Comparison of ENCODE assay signal across 11 mouse cellular contexts in the genomic region with DNA sequence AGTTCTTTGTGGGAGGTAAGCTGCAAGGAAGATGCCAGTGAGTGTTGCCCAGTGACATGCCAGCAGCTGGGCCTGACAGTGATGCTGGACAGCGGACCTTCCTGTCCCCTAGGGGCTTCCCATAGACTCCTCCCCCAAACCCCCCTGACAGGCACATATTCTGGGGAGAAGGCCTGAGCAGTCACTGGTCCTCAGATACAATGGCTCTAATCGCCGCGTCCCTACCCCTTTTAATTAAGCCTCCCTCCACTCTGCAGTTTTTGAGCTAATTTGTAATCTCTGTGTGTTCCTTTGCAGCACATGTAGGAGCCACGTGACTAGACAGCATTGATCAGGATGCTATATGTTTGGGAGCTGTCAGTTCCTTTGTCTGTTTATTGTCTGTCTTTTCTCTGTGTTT. TPM values are rescaled to one million over a fixed set of nuclear protein-coding genes. Genes with fewer than 3 reads are reported as not detected.
DNase-seq lines count a peak whose midpoint lies in the region; ATAC-seq and TF ChIP-seq lines count a peak whose summit lies in the region.
"Had no signal": no experiment of that assay in that cellular context is flagged by ENCODE, and none has a peak within 500 bp of the region (broad histone marks: within the 10 kb centered on the region; RNA-seq: fewer than 3 reads in every experiment).

No protein-coding gene starts in this region.

- H3K27me3 ChIP-seq in forebrain, postnatal 0 days (ENCODE audit: insufficient read depth, low read length): no peaks in the 10 kb centered on the region
- no peaks in the 10 kb centered on the region for H3K27me3 ChIP-seq in midbrain, embryonic 14.5 days (ENCODE audit: control insufficient read depth, insufficient read depth, low read length)

- no peak overlapping the region for H3K4me2 ChIP-seq in forebrain, postnatal 0 days (ENCODE audit: low read depth)
- H3K4me2 ChIP-seq in midbrain, embryonic 14.5 days (ENCODE audit: low read length): peak overlapping the region; percentile 31

- DNase-seq in MN1 (ENCODE audit: low spot score): peak; percentile 46
- DNase-seq in embryo, embryonic 10 days (ENCODE audit: low spot score): peak; percentile 61
- peak; percentile 27 for DNase-seq in forebrain, postnatal 0 days
- peak; percentile 64 for DNase-seq in midbrain, embryonic 14.5 days
- DNase-seq in natural killer cell, adult 2 months (ENCODE audit: low spot score in 2 of 2): no peak
- no peak for DNase-seq in cerebellum, postnatal 36 days
- no peak for DNase-seq in spleen, adult 18-20 months
- DNase-seq: kidney, adult 18-20 months; lung, postnatal 10 days had no signal

- 8% methylated on average over 5 of the region's 5 CpGs for WGBS in forebrain, postnatal 0 days
- WGBS in midbrain, embryonic 14.5 days: 4% methylated on average over 5 of the region's 5 CpGs

- TF ChIP-seq CTCF in forebrain, postnatal 0 days (IDR thresholded peaks at IDR 0.05; ENCODE audit: low read depth): no peak

- H3K36me3 ChIP-seq in forebrain, postnatal 0 days (ENCODE audit: insufficient read depth): no peaks in the 10 kb centered on the region
- H3K36me3 ChIP-seq in midbrain, embryonic 14.5 days (ENCODE audit: control insufficient read depth, insufficient read depth, low read length): no peaks in the 10 kb centered on the region

- H3K9ac ChIP-seq in forebrain, postnatal 0 days: no peak overlapping the region
- H3K9ac ChIP-seq in midbrain, embryonic 14.5 days (replicated peaks; ENCODE audit: low read length): peak overlapping the region; percentile 36; the same call in 1 of the 2 replicates

- no peaks in the 10 kb centered on the region for H3K9me3 ChIP-seq in forebrain, postnatal 0 days (ENCODE audit: low read length)
- H3K9me3 ChIP-seq in midbrain, embryonic 14.5 days (ENCODE audit: control insufficient read depth, low read length): no peaks in the 10 kb centered on the region

- ATAC-seq in forebrain, postnatal 0 days: peak; percentile 76
- ATAC-seq in midbrain, embryonic 14.5 days (ENCODE audit: low FRiP score, low TSS enrichment): peak; percentile 64
- ATAC-seq: activated CD4-positive, CD25-positive, alpha-beta regulatory T cell, adult 4 months had no signal

- peaks cover 6% of the 10 kb centered on the region; the same call in 1 of the 2 replicates for H3K4me1 ChIP-seq in forebrain, postnatal 0 days (ENCODE audit: insufficient read depth)
- H3K4me1 ChIP-seq in midbrain, embryonic 14.5 days (ENCODE audit: control insufficient read depth, insufficient read depth, low read length): peaks cover 42% of the 10 kb centered on the region

- peak overlapping the region; percentile 74 for H3K27ac ChIP-seq in forebrain, postnatal 0 days (ENCODE audit: low read depth, low read length)
- peak overlapping the region; percentile 81 for H3K27ac ChIP-seq in midbrain, embryonic 14.5 days (replicated peaks; ENCODE audit: low read depth, low read length)

- no peak overlapping the region for H3K4me3 ChIP-seq in forebrain, postnatal 0 days (ENCODE audit: low read depth, low read length)
- no peak overlapping the region for H3K4me3 ChIP-seq in midbrain, embryonic 14.5 days (replicated peaks; ENCODE audit: low read depth, low read length)
- H3K4me3 ChIP-seq: myocyte had no signal

RNA-seq across cellular contexts. Expression of gene Itsn1, which starts 41.6 kb away (rescaled TPM):
- total RNA-seq in forebrain, postnatal 0 days (2014; rRNA removed): 79.2 and 90.5 TPM in 2 replicates
- 30.1 and 43.5 TPM in 2 replicates for polyA plus RNA-seq in forebrain, postnatal 0 days (2015; fragmentation: Nextera tagmentation; extraction: Ambion mirVana)
- 57.8 and 67.5 TPM in 2 replicates for polyA plus RNA-seq in midbrain, embryonic 14.5 days (2014; fragmentation: Nextera tagmentation; extraction: Ambion mirVana)

RNA-seq across cellular contexts. Expression of gene Cryzl1, which starts 41.9 kb away (rescaled TPM):
- 62.5 and 69.5 TPM in 2 replicates for total RNA-seq in forebrain, postnatal 0 days (2014; rRNA removed)
- polyA plus RNA-seq in forebrain, postnatal 0 days (2015; fragmentation: Nextera tagmentation; extraction: Ambion mirVana): 94.8 and 97.1 TPM in 2 replicates
- 113 and 135 TPM in 2 replicates for polyA plus RNA-seq in midbrain, embryonic 14.5 days (2014; fragmentation: Nextera tagmentation; extraction: Ambion mirVana)

Comparison
In these comparisons a context has a peak if more than half of its experiments do, and no peak if none do; other contexts are left out.
1. DNase-seq: peak in MN1 (single experiment), embryo, embryonic 10 days (single experiment), forebrain, postnatal 0 days (single experiment) and midbrain, embryonic 14.5 days (single experiment); none in natural killer cell, adult 2 months (0 of 2), cerebellum, postnatal 36 days (0 of 2) and spleen, adult 18-20 months (0 of 2).